Mouse (Mus musculus): Measurements from ENCODE around the gene Ccr3.

GRCm38 (mm10) chr9:124038949-124039348 is 17.2 kb downstream of the Ccr3 start:
- TF ChIP-seq CTCF (IDR thresholded peaks at IDR 0.05; ENCODE audit: low read depth) (no peak), EP300 (IDR thresholded peaks at IDR 0.05; ENCODE audit: low read depth) (no peak)

Data from liver, embryonic 14.5 days (tissue).